Mouse (Mus musculus) activated CD4-positive, CD25-positive, alpha-beta regulatory T cell (primary cell): ENCODE measurements around the gene Dchs2. TPM values are rescaled to one million over a fixed set of nuclear protein-coding genes. Genes with fewer than 3 reads are reported as not detected.

Source experiments
- polyA plus RNA-seq, 2 experiments: library from polyadenylated mRNA; unstranded; fragments of 100-300 nt; shearing (Covaris generic); gene quantifications; one replicate each; pipeline ENCODE4 v1.2.1; 2017

Gene Dchs2
- under 1 TPM in 1 of 2 experiments, not detected in 1; 0.12 TPM for polyA plus RNA-seq

DNA sequence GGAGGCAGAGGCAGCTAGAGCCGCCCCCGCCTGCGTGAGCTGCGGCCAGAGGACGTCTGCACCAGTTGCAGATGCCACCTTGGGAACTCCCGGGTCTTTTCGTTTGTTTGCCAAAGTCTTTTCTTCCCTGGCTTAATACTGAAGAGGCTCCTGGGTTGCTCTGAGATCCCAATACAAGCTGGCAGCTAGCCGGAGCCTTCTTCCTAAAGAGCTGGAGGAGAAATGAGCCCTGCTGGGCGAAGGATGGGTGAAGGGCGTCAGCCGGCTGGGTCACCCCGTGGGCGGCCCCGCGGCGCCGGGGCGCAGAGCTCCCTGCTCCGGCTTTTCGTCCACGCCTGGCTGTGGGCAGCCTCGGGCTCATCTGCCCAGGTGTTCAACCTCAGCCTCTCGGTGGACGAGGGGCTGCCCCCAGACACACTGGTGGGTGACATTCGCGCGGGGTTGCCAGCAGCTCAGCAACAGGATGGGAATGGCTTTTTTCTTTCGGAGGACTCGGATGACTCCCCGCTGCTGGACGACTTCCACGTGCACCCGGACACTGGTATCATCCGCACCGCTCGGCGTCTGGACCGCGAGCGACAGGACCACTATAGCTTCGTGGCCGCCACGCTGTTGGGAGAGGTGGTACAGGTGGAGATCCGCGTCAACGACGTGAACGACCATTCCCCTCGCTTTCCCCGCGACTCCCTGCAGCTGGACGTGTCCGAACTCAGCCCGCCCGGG lies at the start of gene Dchs2:
Gene Dchs2 (plus strand): TSS at position 223 of the 723 bp plus-strand sequence.

Other genes with a start within 250 kb of the Dchs2 start
- under 1 TPM in 1 of 2 experiments, not detected in 1; 0.29 TPM for gene Lrat, start 224.0 kb upstream of the Dchs2 start, polyA plus RNA-seq
- gene Fgg, start 120.2 kb upstream of the Dchs2 start, polyA plus RNA-seq = not detected
- not detected for gene Fga, start 101.9 kb upstream of the Dchs2 start, polyA plus RNA-seq
- gene Fgb, start 78.1 kb upstream of the Dchs2 start, polyA plus RNA-seq = not detected
- 10 to 100 TPM; 66.4 to 72.6 TPM for gene Plrg1, start 72.4 kb upstream of the Dchs2 start, polyA plus RNA-seq